Mouse (Mus musculus) thymus, postnatal 36 days (tissue): ENCODE data around the gene Isg15.

Source experiments
- DNase-seq, 2 experiments: peaks; one replicate each; pipeline ENCODE4 v3.0.0; 2022; ENCODE audit warnings: mixed read lengths in 2 of 2

Gene Isg15

GRCm38 (mm10) chr4:156200623-156201475 is at the start of gene Isg15:
Gene Isg15 (minus strand): TSS chr4:156200818.
- no peak for DNase-seq

GRCm38 (mm10) chr4:156249567-156249966 is 48.9 kb upstream of the Isg15 start:
- DNase-seq, result no peak

- DNase-seq, result peak in 1 of 2 experiments; percentile 37
Observed at GRCm38 (mm10) chr4:156236651-156237447, 36.2 kb upstream of the Isg15 start.

GRCm38 (mm10) chr4:156235808-156236533 is 35.4 kb upstream of the Isg15 start, which contains the start of gene Noc2l:
Gene Noc2l (plus strand): TSS chr4:156236010.
- DNase-seq, result peak; percentile 89 to 92

GRCm38 (mm10) chr4:156235360-156235770 is 34.7 kb upstream of the Isg15 start:
- no peak for DNase-seq

GRCm38 (mm10) chr4:156234701-156235213 is 34.1 kb upstream of the Isg15 start, which contains the start of gene Plekhn1:
Gene Plekhn1 (minus strand): TSS chr4:156234857.
- DNase-seq, result peak; percentile 77 to 80

GRCm38 (mm10) chr4:156234021-156234501 is 33.4 kb upstream of the Isg15 start:
- DNase-seq, result peak; percentile 23 to 36

- DNase-seq, result no peak
Observed at GRCm38 (mm10) chr4:156228393-156229024, 27.9 kb upstream of the Isg15 start.

- DNase-seq, result no peak
Observed at GRCm38 (mm10) chr4:156227752-156228392, 27.3 kb upstream of the Isg15 start.

- DNase-seq, result no peak
Observed at GRCm38 (mm10) chr4:156224276-156224675, 23.7 kb upstream of the Isg15 start.

GRCm38 (mm10) chr4:156219936-156220335 is 19.3 kb upstream of the Isg15 start:
- no peak for DNase-seq

- DNase-seq, result no peak
Observed at GRCm38 (mm10) chr4:156217838-156218237, 17.2 kb upstream of the Isg15 start.

GRCm38 (mm10) chr4:156217022-156217669 is 16.5 kb upstream of the Isg15 start:
- DNase-seq, result no peak

- DNase-seq, result no peak
Observed at GRCm38 (mm10) chr4:156216196-156216595, 15.6 kb upstream of the Isg15 start.

- no peak for DNase-seq
Observed at GRCm38 (mm10) chr4:156215649-156216048, 15.0 kb upstream of the Isg15 start, which contains the start of gene Perm1. Gene Perm1 (plus strand): TSS chr4:156215868.

- DNase-seq, result no peak
Observed at GRCm38 (mm10) chr4:156213134-156213533, 12.5 kb upstream of the Isg15 start.

- DNase-seq, result no peak
Observed at GRCm38 (mm10) chr4:156209963-156210635, 9.5 kb upstream of the Isg15 start.

GRCm38 (mm10) chr4:156208872-156209271 is 8.3 kb upstream of the Isg15 start:
- no peak for DNase-seq

- peak; percentile 26 to 50 for DNase-seq
Observed at GRCm38 (mm10) chr4:156203413-156204131, 3.0 kb upstream of the Isg15 start.
